Mouse (Mus musculus): Measurements from ENCODE around the gene Lrrn4cl.

- no peak for TF ChIP-seq CTCF (conservative IDR thresholded peaks at IDR 0.05; ENCODE audit: insufficient read depth, insufficient read length, low read depth, low read length)
- TF ChIP-seq POLR2A (IDR thresholded peaks at IDR 0.05; ENCODE audit: low read depth, low read length), result no peak
Observed at GRCm38 (mm10) chr19:8898576-8898975, 48.0 kb downstream of the Lrrn4cl start.

Measured in kidney, adult 2 months (tissue).